Mouse (Mus musculus) forebrain, postnatal 0 days (tissue): ENCODE results near the gene Minpp1. TPM values are rescaled to one million over a fixed set of nuclear protein-coding genes. Genes with fewer than 3 reads are reported as not detected.

Experiments used
- ATAC-seq: fragments of 200-750 bp; cut with Nextera tagmentation; 2 replicates; pipeline ENCODE4 v1.8.0; 2017; ENCODE audit warnings: mild to moderate bottlenecking, moderate library complexity
- DNase-seq: peaks from one replicate; pipeline ENCODE4 v3.0.0-alpha.2; 2015
- H3K27ac ChIP-seq: fragments of 300-500 bp; sonication (generic); 2 replicates; pipeline ENCODE4 v1.5.1; 2014; ENCODE audit warnings: low read depth, mild to moderate bottlenecking, antibody characterized with exemption, low read length, moderate library complexity, mixed read lengths
- H3K27me3 ChIP-seq: fragments of 300-500 bp; sonication (generic); 2 replicates; pipeline ENCODE4 v1.6.1; 2014; ENCODE audit warnings: mild to moderate bottlenecking, low read length, mixed read lengths; ENCODE audit not compliant: insufficient read depth
- H3K36me3 ChIP-seq: fragments of 300-500 bp; sonication (generic); 2 replicates; pipeline ENCODE4 v1.6.1; 2014; ENCODE audit warnings: mild to moderate bottlenecking, moderate library complexity; ENCODE audit not compliant: insufficient read depth
- H3K4me1 ChIP-seq: fragments of 300-500 bp; sonication (generic); 2 replicates; pipeline ENCODE4 v1.6.1; 2014; ENCODE audit warnings: antibody characterized with exemption; ENCODE audit not compliant: insufficient read depth
- H3K4me2 ChIP-seq: fragments of 300-500 bp; sonication (generic); 2 replicates; pipeline ENCODE4 v1.6.1; 2014; ENCODE audit warnings: low read depth, mild to moderate bottlenecking, moderate library complexity
- H3K4me3 ChIP-seq: fragments of 300-500 bp; sonication (generic); 2 replicates; pipeline ENCODE4 v1.5.1; 2014; ENCODE audit warnings: low read depth, low read length, mixed read lengths
- H3K9ac ChIP-seq: fragments of 300-500 bp; sonication (generic); 2 replicates; pipeline ENCODE4 v1.6.1; 2014; ENCODE audit warnings: mild to moderate bottlenecking
- H3K9me3 ChIP-seq: fragments of 300-500 bp; sonication (generic); 2 replicates; pipeline ENCODE4 v1.6.1; 2016; ENCODE audit warnings: low read length
- CTCF ChIP-seq: sonication (generic); IDR thresholded peaks from 2 replicates; pipeline ENCODE4 v1.5.1; 2016; ENCODE audit warnings: antibody characterized with exemption, control low read depth, low read depth
- WGBS: fragments of 180-500 bp; shearing (Covaris S2); extraction: QIAGEN DNeasy Blood & Tissue Kit; methylation state at CpG from one replicate; pipeline ENCODE4 v1.1.7; 2014; 5-methylcytosine and 5-hydroxymethylcytosine counted together
- polyA plus RNA-seq: library from polyadenylated mRNA; unstranded; fragments of >200 nt; fragmentation: Nextera tagmentation; extraction: Ambion mirVana; gene quantifications from 2 replicates; pipeline ENCODE4 v1.2.1, GENCODE M21; 2015
- total RNA-seq: library from RNA; depleted of rRNA; stranded (reverse); fragments of >200 nt; gene quantifications from 2 replicates; pipeline ENCODE4 v1.2.3, GENCODE M21; 2014

Gene Minpp1
- total and polyA plus RNA-seq, 2 experiments from 2014 or later = 58.6 to 84.8 TPM

DNA sequence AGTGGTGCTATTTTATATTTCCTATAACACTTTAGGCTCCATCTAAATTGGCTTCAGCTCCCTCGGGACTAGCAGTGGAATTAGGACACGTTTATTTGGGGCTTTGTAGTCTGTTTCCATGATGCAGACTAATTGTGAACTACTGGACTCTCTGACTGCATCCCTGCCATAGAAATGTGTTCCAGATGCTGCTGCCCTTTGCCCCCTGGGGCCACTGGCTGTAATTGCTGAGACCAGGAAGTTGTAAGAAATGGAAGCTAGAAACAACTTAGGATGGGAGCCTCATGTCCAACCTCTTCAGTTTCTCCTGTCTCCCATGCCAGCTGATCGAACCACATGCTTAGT, 38.9 kb downstream of the Minpp1 start:
- ATAC-seq = no peak
- H3K27me3 ChIP-seq = no peaks in the 10 kb centered on the region
- no peaks in the 10 kb centered on the region for H3K36me3 ChIP-seq
- H3K27ac ChIP-seq = no peak overlapping the region
- TF ChIP-seq CTCF = no peak
- 79% methylated on average over 3 of the region's 3 CpGs for WGBS
- H3K9ac ChIP-seq = no peak overlapping the region
- no peak overlapping the region for H3K4me2 ChIP-seq
- DNase-seq = no peak
- no peaks in the 10 kb centered on the region for H3K9me3 ChIP-seq
- no peak overlapping the region for H3K4me3 ChIP-seq
- no peaks in the 10 kb centered on the region for H3K4me1 ChIP-seq

- Histone ChIP-seq H3K4me2 (no peak overlapping the region), H3K27ac (no peak overlapping the region), H3K4me1 (no peaks in the 10 kb centered on the region), H3K27me3 (no peaks in the 10 kb centered on the region), H3K9ac (no peak overlapping the region), H3K4me3 (no peak overlapping the region), H3K36me3 (no peaks in the 10 kb centered on the region), H3K9me3 (no peaks in the 10 kb centered on the region)
- no peak for ATAC-seq
- TF ChIP-seq CTCF = no peak
- no peak for DNase-seq
- WGBS = 93% methylated on average over 5 of the region's 5 CpGs
Measured at GRCm38 (mm10) chr19:32527139-32527538, 41.6 kb downstream of the Minpp1 start.

- H3K9me3 ChIP-seq = no peaks in the 10 kb centered on the region
- no peak overlapping the region for H3K27ac ChIP-seq
Measured at GRCm38 (mm10) chr19:32528723-32529122, 43.2 kb downstream of the Minpp1 start.

DNA sequence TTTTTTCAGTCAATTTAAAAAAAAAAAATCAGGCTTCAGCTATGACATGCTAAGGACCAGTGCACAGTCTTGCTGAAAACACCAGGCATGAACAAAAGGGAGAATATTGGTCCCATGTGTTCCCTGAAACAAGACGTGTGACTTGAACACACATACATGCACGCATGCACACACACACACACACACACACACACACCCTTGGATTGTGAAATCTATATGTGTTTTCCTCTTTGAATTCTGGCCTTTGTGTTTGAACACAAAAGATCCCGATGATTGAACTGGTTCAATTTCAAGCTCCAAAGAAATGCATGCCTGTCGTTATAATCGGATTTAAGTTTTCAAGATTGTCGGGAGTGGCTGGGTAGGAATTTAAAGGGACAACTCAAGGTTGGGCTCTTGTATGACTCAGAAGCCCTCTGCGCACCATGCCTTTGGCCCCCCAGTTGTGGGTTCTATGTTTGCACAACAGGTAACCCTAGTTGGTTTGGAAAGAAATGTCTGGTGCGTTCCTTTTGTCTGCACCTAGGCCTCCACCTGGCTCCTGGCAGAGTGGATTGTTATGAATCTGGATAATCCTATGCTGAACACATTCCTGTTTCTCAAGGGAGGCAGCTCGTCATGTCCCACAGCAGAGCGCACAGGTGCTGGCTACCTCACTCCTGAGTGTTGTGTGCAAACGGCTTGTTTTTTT, 43.8 kb downstream of the Minpp1 start:
- Histone ChIP-seq H3K27ac (no peak overlapping the region), H3K4me1 (no peaks in the 10 kb centered on the region), H3K27me3 (no peaks in the 10 kb centered on the region), H3K9ac (no peak overlapping the region), H3K9me3 (no peaks in the 10 kb centered on the region), H3K36me3 (no peaks in the 10 kb centered on the region), H3K4me2 (no peak overlapping the region), H3K4me3 (no peak overlapping the region)
- WGBS = 49% methylated on average over 11 of the region's 11 CpGs
- DNase-seq (no peak), ATAC-seq (no peak)
- TF ChIP-seq CTCF = no peak

More at GRCm38 (mm10) chr19:32528723-32529122, 43.2 kb downstream of the Minpp1 start:
- Histone ChIP-seq H3K9ac (no peak overlapping the region), H3K36me3 (no peaks in the 10 kb centered on the region), H3K4me2 (no peak overlapping the region), H3K27me3 (no peaks in the 10 kb centered on the region), H3K4me3 (no peak overlapping the region), H3K4me1 (no peaks in the 10 kb centered on the region)
- WGBS = 48% methylated on average over 3 of the region's 3 CpGs
- TF ChIP-seq CTCF = no peak
- no peak for ATAC-seq
- no peak for DNase-seq

DNA sequence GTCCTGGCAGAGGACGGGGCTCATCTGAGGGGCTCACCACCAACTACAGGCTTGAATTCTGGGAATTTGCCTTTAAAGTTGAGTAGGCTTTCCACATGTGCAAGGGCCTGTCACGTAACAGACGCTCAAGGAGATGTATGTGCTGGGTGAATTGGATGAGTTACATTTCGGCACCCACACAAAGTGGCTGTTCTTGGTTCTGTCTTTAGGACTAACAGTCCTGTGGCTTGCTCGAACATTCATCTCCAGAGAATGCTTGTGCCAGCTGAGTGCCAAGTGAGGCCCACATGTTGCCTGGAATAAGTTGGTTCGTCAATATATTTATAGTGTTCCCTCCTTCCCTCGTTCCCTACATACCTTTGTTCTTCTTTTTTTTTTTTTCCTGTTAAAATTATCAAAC, 44.7 kb downstream of the Minpp1 start:
- no peak overlapping the region for H3K4me3 ChIP-seq
- H3K27me3 ChIP-seq = no peaks in the 10 kb centered on the region
- WGBS = 85% methylated on average over 7 of the region's 7 CpGs
- no peak for ATAC-seq
- H3K9me3 ChIP-seq = no peaks in the 10 kb centered on the region
- H3K9ac ChIP-seq = no peak overlapping the region
- H3K36me3 ChIP-seq = no peaks in the 10 kb centered on the region
- no peak for TF ChIP-seq CTCF
- DNase-seq = no peak
- H3K4me1 ChIP-seq = no peaks in the 10 kb centered on the region
- H3K4me2 ChIP-seq = no peak overlapping the region
- no peak overlapping the region for H3K27ac ChIP-seq

GRCm38 (mm10) chr19:32532331-32532730, 46.8 kb downstream of the Minpp1 start:
- 68% methylated on average over 3 of the region's 3 CpGs for WGBS
- TF ChIP-seq CTCF = no peak
- no peak for DNase-seq

DNA sequence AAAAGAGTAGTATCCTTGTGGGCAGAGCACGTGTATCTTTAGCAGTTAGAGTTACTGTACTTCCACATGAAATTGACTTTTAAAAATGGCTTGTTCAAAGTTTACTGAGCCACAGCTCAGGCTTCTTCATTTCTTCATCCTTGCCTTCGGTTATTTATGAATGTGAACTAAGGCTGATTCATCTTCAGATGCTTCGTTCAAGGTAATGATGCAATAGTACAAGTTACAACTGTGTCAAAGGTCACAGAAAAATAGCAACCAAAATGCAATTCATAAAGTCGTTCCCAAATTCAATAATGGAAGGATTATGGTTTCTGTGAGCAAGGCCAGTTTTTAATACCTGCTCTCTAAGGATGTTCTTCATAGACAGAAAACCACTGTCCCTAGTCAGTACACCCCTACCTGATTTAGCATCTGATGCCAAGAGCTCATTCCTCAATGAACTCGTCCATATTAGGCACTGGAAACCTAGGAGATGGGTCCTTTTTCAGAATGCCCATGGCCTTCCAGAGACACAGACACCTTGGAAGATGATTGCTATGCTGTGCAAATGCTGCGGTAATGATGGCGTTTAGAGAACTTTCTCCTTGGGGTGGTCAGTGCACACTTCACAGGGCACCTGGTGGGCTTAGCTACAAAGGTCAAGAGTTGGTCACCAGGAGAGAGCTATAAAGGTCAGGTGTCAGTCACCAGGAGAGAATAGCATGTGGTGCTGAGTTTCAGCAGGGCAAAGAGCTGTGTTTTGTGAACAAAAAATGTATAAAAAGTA, 47.4 kb downstream of the Minpp1 start:
- no peaks in the 10 kb centered on the region for H3K27me3 ChIP-seq
- no peak overlapping the region for H3K4me3 ChIP-seq
- no peak for TF ChIP-seq CTCF
- no peaks in the 10 kb centered on the region for H3K9me3 ChIP-seq
- H3K27ac ChIP-seq = no peak overlapping the region
- no peak overlapping the region for H3K9ac ChIP-seq
- no peak for DNase-seq
- H3K4me1 ChIP-seq = no peaks in the 10 kb centered on the region
- H3K4me2 ChIP-seq = no peak overlapping the region
- 86% methylated on average over 7 of the region's 7 CpGs for WGBS
- no peak for ATAC-seq
- no peaks in the 10 kb centered on the region for H3K36me3 ChIP-seq

More at GRCm38 (mm10) chr19:32532331-32532730, 46.8 kb downstream of the Minpp1 start:
- no peak overlapping the region for H3K27ac ChIP-seq
- no peaks in the 10 kb centered on the region for H3K36me3 ChIP-seq
- no peak for ATAC-seq
- no peak overlapping the region for H3K4me3 ChIP-seq
- no peaks in the 10 kb centered on the region for H3K4me1 ChIP-seq
- no peaks in the 10 kb centered on the region for H3K27me3 ChIP-seq
- H3K9me3 ChIP-seq = no peaks in the 10 kb centered on the region
- no peak overlapping the region for H3K4me2 ChIP-seq
- no peak overlapping the region for H3K9ac ChIP-seq
